Mouse (Mus musculus) olfactory bulb, adult 2 months (tissue): ENCODE data around the gene Timm29. TPM values are rescaled to one million over a fixed set of nuclear protein-coding genes. Genes with fewer than 3 reads are reported as not detected.
A peak's percentile ranks its signal among the peaks of the same experiment; 100 is the strongest.

Experiments
- H3K27ac ChIP-seq: fragments of 200-500 bp; 2 replicates; pipeline ENCODE4 v1.5.1; 2012; ENCODE audit warnings: low read depth, low read length; ENCODE audit not compliant: insufficient read depth
- H3K4me1 ChIP-seq: fragments of 200-500 bp; 2 replicates; pipeline ENCODE4 v1.6.1; 2012; ENCODE audit warnings: low read length; ENCODE audit not compliant: control insufficient read depth, insufficient read depth
- H3K4me3 ChIP-seq: fragments of 200-500 bp; 2 replicates; pipeline ENCODE4 v1.5.1; 2012; ENCODE audit warnings: mild to moderate bottlenecking, low read depth, low read length, moderate library complexity; ENCODE audit not compliant: insufficient read depth
- CTCF ChIP-seq: fragments of 200-500 bp; IDR thresholded peaks from 2 replicates; pipeline ENCODE4 v1.5.1; 2012; ENCODE audit warnings: low read depth, mild to moderate bottlenecking, low read length, moderate library complexity; ENCODE audit not compliant: insufficient read depth
- POLR2A ChIP-seq: fragments of 200-500 bp; IDR thresholded peaks from 2 replicates; pipeline ENCODE4 v1.6.1; 2012; ENCODE audit warnings: mild to moderate bottlenecking, low read depth, low read length, moderate library complexity; ENCODE audit not compliant: insufficient read depth
- WGBS: fragments of 180-500 bp; shearing (Covaris S2); methylation state at CpG from one replicate; pipeline ENCODE4 v1.1.7; 2018; 5-methylcytosine and 5-hydroxymethylcytosine counted together
- polyA plus RNA-seq: library from polyadenylated mRNA; stranded (reverse); fragments of >200 nt; gene quantifications from 2 replicates; pipeline ENCODE4 v1.2.4, GENCODE M21; 2012; ENCODE audit warnings: low replicate concordance; ENCODE audit not compliant: missing spikeins, insufficient read depth, insufficient read length

Gene Timm29
- polyA plus RNA-seq, 1 experiment = not detected

GRCm38 (mm10) chr9:21609861-21610260 is 17.3 kb downstream of the Timm29 start:
- WGBS = 93% methylated on average over 1 of the region's 1 CpGs
- TF ChIP-seq POLR2A = no peak
- TF ChIP-seq CTCF = no peak
- Histone ChIP-seq H3K4me1 (peaks cover under 1% of the 10 kb centered on the region; the same call in 1 of the 2 replicates), H3K4me3 (no peak overlapping the region), H3K27ac (no peak overlapping the region)

GRCm38 (mm10) chr9:21614864-21615616 is 22.5 kb downstream of the Timm29 start:
- TF ChIP-seq CTCF (no peak), POLR2A (no peak)

GRCm38 (mm10) chr9:21615617-21616231 is 23.2 kb downstream of the Timm29 start, which contains the start of gene Smarca4:
Smarca4 (plus strand) TSS chr9:21616169.
- 1% methylated on average over 40 of the region's 45 CpGs for WGBS
- peak; percentile 56 for TF ChIP-seq POLR2A
- TF ChIP-seq CTCF = no peak
- Histone ChIP-seq H3K27ac (peak within 1 kb of the TSS; percentile 97), H3K4me1 (peaks cover 10% of the 10 kb centered on the region), H3K4me3 (peak within 1 kb of the TSS; percentile 86)

More at GRCm38 (mm10) chr9:21614864-21615616, 22.5 kb downstream of the Timm29 start:
- Histone ChIP-seq H3K4me3 (peak overlapping the region; percentile 71), H3K4me1 (peaks cover 10% of the 10 kb centered on the region), H3K27ac (peak overlapping the region; percentile 90)
- 71% methylated on average over 15 of the region's 15 CpGs for WGBS

GRCm38 (mm10) chr9:21616232-21616781 is 23.8 kb downstream of the Timm29 start:
- 0% methylated on average over 56 of the region's 57 CpGs for WGBS
- TF ChIP-seq POLR2A (peak; percentile 32; the same call in 1 of the 2 replicates), CTCF (peak; percentile 2; the same call in 1 of the 2 replicates)
- H3K4me1 ChIP-seq = peaks cover 10% of the 10 kb centered on the region

GRCm38 (mm10) chr9:21617066-21617465 is 24.5 kb downstream of the Timm29 start:
- H3K4me1 ChIP-seq = peaks cover 10% of the 10 kb centered on the region
- peak overlapping the region; percentile 53 for H3K4me3 ChIP-seq
- 0 out of 2 replicates have a peak overlapping the region, but pooled peaks have one; percentile 26 for H3K27ac ChIP-seq
- no peak for TF ChIP-seq CTCF
- TF ChIP-seq POLR2A = no peak
- under 1% methylated on average over 10 of the region's 10 CpGs for WGBS

More at GRCm38 (mm10) chr9:21616232-21616781, 23.8 kb downstream of the Timm29 start:
- Histone ChIP-seq H3K4me3 (peak overlapping the region; percentile 86), H3K27ac (peak overlapping the region; percentile 97)

GRCm38 (mm10) chr9:21620229-21620628 is 27.7 kb downstream of the Timm29 start:
- peaks cover 7% of the 10 kb centered on the region for H3K4me1 ChIP-seq
- TF ChIP-seq CTCF = no peak
- no peak for TF ChIP-seq POLR2A
- WGBS = 63% methylated on average over 4 of the region's 4 CpGs
- no peak overlapping the region for H3K27ac ChIP-seq
- no peak overlapping the region for H3K4me3 ChIP-seq

- peaks cover 3% of the 10 kb centered on the region for H3K4me1 ChIP-seq
- no peak overlapping the region for H3K4me3 ChIP-seq
- TF ChIP-seq CTCF = no peak
- TF ChIP-seq POLR2A = no peak
- no peak overlapping the region for H3K27ac ChIP-seq
- WGBS = 97% methylated on average over 1 of the region's 1 CpGs
These were observed 30.2 kb downstream of the Timm29 start for GRCm38 (mm10) chr9:21622676-21623075.

- no peak for TF ChIP-seq POLR2A
- no peak for TF ChIP-seq CTCF
- Histone ChIP-seq H3K4me3 (no peak overlapping the region), H3K27ac (no peak overlapping the region), H3K4me1 (no peaks in the 10 kb centered on the region; the same call in 1 of the 2 replicates)
- WGBS = 86% methylated on average over 10 of the region's 10 CpGs
These were observed 33.1 kb downstream of the Timm29 start for GRCm38 (mm10) chr9:21625342-21626339.
